Mouse (Mus musculus): ENCODE measurements around the gene Ripk3.

Gene Ripk3

GRCm38 (mm10) chr14:55788256-55789050 is at the start of gene Ripk3:
Gene Ripk3 (minus strand): TSS chr14:55788865.
- DNase-seq (ENCODE audit: low spot score), result no peak

- no peak for DNase-seq (ENCODE audit: low spot score)
These were observed 49.6 kb upstream of the Ripk3 start for GRCm38 (mm10) chr14:55838312-55838711.

GRCm38 (mm10) chr14:55834808-55835533 is 46.3 kb upstream of the Ripk3 start:
- no peak for DNase-seq (ENCODE audit: low spot score)

GRCm38 (mm10) chr14:55833126-55833525 is 44.5 kb upstream of the Ripk3 start:
- DNase-seq (ENCODE audit: low spot score), result no peak

- DNase-seq (ENCODE audit: low spot score), result no peak
These were observed 41.7 kb upstream of the Ripk3 start for GRCm38 (mm10) chr14:55830331-55830730.

GRCm38 (mm10) chr14:55829854-55830253 is 41.2 kb upstream of the Ripk3 start:
- no peak for DNase-seq (ENCODE audit: low spot score)

- DNase-seq (ENCODE audit: low spot score), result no peak
These were observed 40.1 kb upstream of the Ripk3 start for GRCm38 (mm10) chr14:55828716-55829263.

- DNase-seq (ENCODE audit: low spot score), result no peak
These were observed 38.1 kb upstream of the Ripk3 start for GRCm38 (mm10) chr14:55826551-55827340.

GRCm38 (mm10) chr14:55826142-55826541 is 37.5 kb upstream of the Ripk3 start:
- DNase-seq (ENCODE audit: low spot score), result no peak

- DNase-seq (ENCODE audit: low spot score), result no peak
These were observed 36.8 kb upstream of the Ripk3 start for GRCm38 (mm10) chr14:55825216-55826051.

GRCm38 (mm10) chr14:55824481-55825215 is 36.0 kb upstream of the Ripk3 start:
- DNase-seq (ENCODE audit: low spot score), result no peak

GRCm38 (mm10) chr14:55824001-55824480 is 35.4 kb upstream of the Ripk3 start:
- no peak for DNase-seq (ENCODE audit: low spot score)

- peak; percentile 76 for DNase-seq (ENCODE audit: low spot score)
These were observed 34.5 kb upstream of the Ripk3 start, which contains the start of gene Nfatc4 for GRCm38 (mm10) chr14:55822991-55823762. Gene Nfatc4 (plus strand): TSS chr14:55823144.

- DNase-seq (ENCODE audit: low spot score), result peak; percentile 64
These were observed 33.8 kb upstream of the Ripk3 start for GRCm38 (mm10) chr14:55822435-55822990.

- no peak for DNase-seq (ENCODE audit: low spot score)
These were observed 31.9 kb upstream of the Ripk3 start for GRCm38 (mm10) chr14:55820576-55820975.

GRCm38 (mm10) chr14:55819845-55820405 is 31.3 kb upstream of the Ripk3 start:
- DNase-seq (ENCODE audit: low spot score), result no peak

- no peak for DNase-seq (ENCODE audit: low spot score)
These were observed 26.7 kb upstream of the Ripk3 start for GRCm38 (mm10) chr14:55815310-55815751.

GRCm38 (mm10) chr14:55814885-55815284 is 26.2 kb upstream of the Ripk3 start:
- no peak for DNase-seq (ENCODE audit: low spot score)
